Mouse (Mus musculus) lung, embryonic 15.5 days (tissue): ENCODE measurements around the gene Prune2. TPM values are rescaled to one million over a fixed set of nuclear protein-coding genes. Genes with fewer than 3 reads are reported as not detected.
A peak's percentile ranks its signal among the peaks of the same experiment; 100 is the strongest.

Experiments used
- ATAC-seq: fragments of 200-750 bp; cut with Nextera tagmentation; 2 replicates; pipeline ENCODE4 v1.8.0; 2017; ENCODE audit warnings: moderate number of reproducible peaks, borderline replicate concordance; ENCODE audit not compliant: low FRiP score, low TSS enrichment; ENCODE audit errors: extremely low read depth
- H3K27ac ChIP-seq: fragments of 300-500 bp; sonication (generic); 2 replicates; pipeline ENCODE4 v1.5.1; 2015; ENCODE audit warnings: moderate library complexity, mild to moderate bottlenecking, inconsistent platforms
- H3K27me3 ChIP-seq: fragments of 300-500 bp; sonication (generic); 2 replicates; pipeline ENCODE4 v1.6.1; 2015; ENCODE audit warnings: inconsistent platforms
- H3K36me3 ChIP-seq: fragments of 300-500 bp; sonication (generic); 2 replicates; pipeline ENCODE4 v1.6.1; 2015; ENCODE audit warnings: inconsistent platforms
- H3K4me1 ChIP-seq: fragments of 300-500 bp; sonication (generic); 2 replicates; pipeline ENCODE4 v1.6.1; 2015; ENCODE audit warnings: inconsistent platforms
- H3K4me2 ChIP-seq: fragments of 300-500 bp; sonication (generic); 2 replicates; pipeline ENCODE4 v1.6.1; 2015; ENCODE audit warnings: inconsistent platforms, mild to moderate bottlenecking, moderate library complexity
- H3K4me3 ChIP-seq: fragments of 300-500 bp; sonication (generic); 2 replicates; pipeline ENCODE4 v1.5.1; 2015; ENCODE audit warnings: mild to moderate bottlenecking, inconsistent platforms
- H3K9ac ChIP-seq: fragments of 300-500 bp; sonication (generic); 2 replicates; pipeline ENCODE4 v1.6.1; 2015; ENCODE audit warnings: inconsistent platforms
- H3K9me3 ChIP-seq: fragments of 300-500 bp; sonication (generic); 2 replicates; pipeline ENCODE4 v1.6.1; 2016; ENCODE audit warnings: inconsistent platforms
- WGBS: fragments of 180-500 bp; shearing (Covaris S2); methylation state at CpG from one replicate; pipeline ENCODE4 v1.1.7; 2015; 5-methylcytosine and 5-hydroxymethylcytosine counted together
- polyA plus RNA-seq: library from polyadenylated mRNA; unstranded; fragments of >200 nt; fragmentation: Nextera tagmentation; extraction: Ambion mirVana; gene quantifications from 2 replicates; pipeline ENCODE4 v1.2.1, GENCODE M21; 2015

Gene Prune2
- polyA plus RNA-seq, 1 experiment from 2014 or later = 1.3 TPM

GRCm38 (mm10) chr19:17252845-17253244, 296.9 kb downstream of the Prune2 start:
- Histone ChIP-seq H3K9me3 (no peaks in the 10 kb centered on the region), H3K9ac (no peak overlapping the region), H3K36me3 (no peaks in the 10 kb centered on the region), H3K27me3 (no peaks in the 10 kb centered on the region), H3K27ac (no peak overlapping the region), H3K4me3 (no peak overlapping the region), H3K4me2 (no peak overlapping the region), H3K4me1 (no peaks in the 10 kb centered on the region)
- 40% methylated on average over 3 of the region's 3 CpGs for WGBS
- no peak for ATAC-seq

GRCm38 (mm10) chr19:17255511-17255910, 299.6 kb downstream of the Prune2 start:
- 82% methylated on average over 4 of the region's 4 CpGs for WGBS
- Histone ChIP-seq H3K9me3 (no peaks in the 10 kb centered on the region), H3K4me3 (no peak overlapping the region), H3K4me1 (no peaks in the 10 kb centered on the region), H3K27me3 (no peaks in the 10 kb centered on the region), H3K4me2 (no peak overlapping the region), H3K36me3 (no peaks in the 10 kb centered on the region), H3K27ac (no peak overlapping the region), H3K9ac (no peak overlapping the region)
- no peak for ATAC-seq

GRCm38 (mm10) chr19:17256388-17256787, 300.5 kb downstream of the Prune2 start:
- Histone ChIP-seq H3K27ac (no peak overlapping the region), H3K36me3 (no peaks in the 10 kb centered on the region), H3K9ac (no peak overlapping the region), H3K9me3 (no peaks in the 10 kb centered on the region), H3K4me2 (no peak overlapping the region), H3K27me3 (no peaks in the 10 kb centered on the region), H3K4me3 (no peak overlapping the region), H3K4me1 (no peaks in the 10 kb centered on the region)
- WGBS = 64% methylated on average over 8 of the region's 8 CpGs
- peak; percentile 81; the same call in 1 of the 2 replicates for ATAC-seq

GRCm38 (mm10) chr19:17256867-17257266, 300.9 kb downstream of the Prune2 start:
- H3K27me3 ChIP-seq = no peaks in the 10 kb centered on the region
- no peak overlapping the region for H3K27ac ChIP-seq
- no peak overlapping the region for H3K4me2 ChIP-seq
- H3K9ac ChIP-seq = no peak overlapping the region
- H3K4me3 ChIP-seq = no peak overlapping the region
- ATAC-seq = no peak
- no peaks in the 10 kb centered on the region for H3K4me1 ChIP-seq
- 71% methylated on average over 10 of the region's 10 CpGs for WGBS
- H3K9me3 ChIP-seq = no peaks in the 10 kb centered on the region
- no peaks in the 10 kb centered on the region for H3K36me3 ChIP-seq

- ATAC-seq = no peak
- Histone ChIP-seq H3K4me1 (no peaks in the 10 kb centered on the region), H3K9me3 (no peaks in the 10 kb centered on the region), H3K4me3 (no peak overlapping the region), H3K36me3 (no peaks in the 10 kb centered on the region), H3K9ac (no peak overlapping the region), H3K27ac (no peak overlapping the region), H3K4me2 (no peak overlapping the region), H3K27me3 (no peaks in the 10 kb centered on the region)
- 86% methylated on average over 2 of the region's 2 CpGs for WGBS
Observed at GRCm38 (mm10) chr19:17263181-17263580, 307.3 kb downstream of the Prune2 start.

GRCm38 (mm10) chr19:17263679-17264370, 307.9 kb downstream of the Prune2 start:
- ATAC-seq = no peak
- H3K4me1 ChIP-seq = no peaks in the 10 kb centered on the region
- WGBS = 84% methylated on average over 13 of the region's 13 CpGs

GRCm38 (mm10) chr19:17264481-17265196, 308.7 kb downstream of the Prune2 start:
- Histone ChIP-seq H3K4me2 (no peak overlapping the region), H3K27me3 (no peaks in the 10 kb centered on the region), H3K36me3 (no peaks in the 10 kb centered on the region), H3K9ac (no peak overlapping the region), H3K4me1 (no peaks in the 10 kb centered on the region), H3K4me3 (no peak overlapping the region), H3K27ac (no peak overlapping the region), H3K9me3 (no peaks in the 10 kb centered on the region)
- no peak for ATAC-seq
- 85% methylated on average over 9 of the region's 9 CpGs for WGBS

More at GRCm38 (mm10) chr19:17263679-17264370, 307.9 kb downstream of the Prune2 start:
- no peak overlapping the region for H3K9ac ChIP-seq
- H3K4me2 ChIP-seq = no peak overlapping the region
- H3K9me3 ChIP-seq = no peaks in the 10 kb centered on the region
- H3K27ac ChIP-seq = no peak overlapping the region
- H3K27me3 ChIP-seq = no peaks in the 10 kb centered on the region
- H3K4me3 ChIP-seq = no peak overlapping the region
- no peaks in the 10 kb centered on the region for H3K36me3 ChIP-seq

- Histone ChIP-seq H3K27me3 (no peaks in the 10 kb centered on the region), H3K27ac (no peak overlapping the region), H3K9ac (no peak overlapping the region), H3K4me2 (no peak overlapping the region), H3K4me1 (peaks cover 6% of the 10 kb centered on the region), H3K36me3 (no peaks in the 10 kb centered on the region), H3K9me3 (no peaks in the 10 kb centered on the region), H3K4me3 (no peak overlapping the region)
- WGBS = 75% methylated on average over 4 of the region's 4 CpGs
- no peak for ATAC-seq
Observed at GRCm38 (mm10) chr19:17268669-17269068, 312.8 kb downstream of the Prune2 start.

GRCm38 (mm10) chr19:17271179-17271622, 315.3 kb downstream of the Prune2 start:
- WGBS = 22% methylated on average over 3 of the region's 3 CpGs
- Histone ChIP-seq H3K4me3 (no peak overlapping the region), H3K4me1 (peaks cover 6% of the 10 kb centered on the region), H3K9me3 (no peaks in the 10 kb centered on the region), H3K36me3 (no peaks in the 10 kb centered on the region), H3K27ac (peak overlapping the region; percentile 53; the same call in 1 of the 2 replicates), H3K9ac (no peak overlapping the region), H3K4me2 (no peak overlapping the region), H3K27me3 (no peaks in the 10 kb centered on the region)
- no peak for ATAC-seq

GRCm38 (mm10) chr19:17272988-17273387, 317.1 kb downstream of the Prune2 start:
- Histone ChIP-seq H3K27ac (no peak overlapping the region), H3K9me3 (no peaks in the 10 kb centered on the region), H3K4me3 (no peak overlapping the region), H3K9ac (no peak overlapping the region), H3K4me2 (no peak overlapping the region), H3K36me3 (no peaks in the 10 kb centered on the region), H3K4me1 (peaks cover 6% of the 10 kb centered on the region), H3K27me3 (no peaks in the 10 kb centered on the region)
- no peak for ATAC-seq
- 76% methylated on average over 2 of the region's 2 CpGs for WGBS
